Mouse (Mus musculus): ENCODE data around the gene Ankrd12. TPM values are rescaled to one million over a fixed set of nuclear protein-coding genes. Genes with fewer than 3 reads are reported as not detected.

Gene Ankrd12
- polyA plus RNA-seq, 1 experiment from 2014 or later: 16.1 TPM

- Histone ChIP-seq H3K4me1 (peaks cover 8% of the 10 kb centered on the region), H3K27me3 (replicated peaks) (no peaks in the 10 kb centered on the region), H3K9me3 (no peaks in the 10 kb centered on the region), H3K4me2 (no peak overlapping the region), H3K36me3 (peaks cover 77% of the 10 kb centered on the region), H3K9ac (no peak overlapping the region), H3K27ac (replicated peaks) (no peak overlapping the region), H3K4me3 (no peak overlapping the region)
- WGBS: 83% methylated on average over 4 of the region's 4 CpGs
- no peak for ATAC-seq (ENCODE audit: extremely low read depth, insufficient number of reproducible peaks, low FRiP score, low TSS enrichment)
Measured at GRCm38 (mm10) chr17:65927077-65927476, 149.8 kb downstream of the Ankrd12 start.

GRCm38 (mm10) chr17:65924218-65924617 is 152.7 kb downstream of the Ankrd12 start:
- 47% methylated on average over 5 of the region's 5 CpGs for WGBS
- Histone ChIP-seq H3K36me3 (peaks cover 77% of the 10 kb centered on the region), H3K9ac (no peak overlapping the region), H3K4me1 (no peaks in the 10 kb centered on the region), H3K9me3 (no peaks in the 10 kb centered on the region), H3K27me3 (replicated peaks) (no peaks in the 10 kb centered on the region), H3K4me3 (no peak overlapping the region), H3K4me2 (no peak overlapping the region), H3K27ac (replicated peaks) (no peak overlapping the region)
- ATAC-seq (ENCODE audit: extremely low read depth, insufficient number of reproducible peaks, low FRiP score, low TSS enrichment): no peak

GRCm38 (mm10) chr17:65921975-65922374 is 154.9 kb downstream of the Ankrd12 start:
- ATAC-seq (ENCODE audit: extremely low read depth, insufficient number of reproducible peaks, low FRiP score, low TSS enrichment): no peak
- H3K9me3 ChIP-seq: no peaks in the 10 kb centered on the region
- H3K4me3 ChIP-seq: no peak overlapping the region
- H3K27me3 ChIP-seq (replicated peaks): no peaks in the 10 kb centered on the region
- no peak overlapping the region for H3K9ac ChIP-seq
- peaks cover 63% of the 10 kb centered on the region for H3K36me3 ChIP-seq
- H3K4me1 ChIP-seq: no peaks in the 10 kb centered on the region
- H3K4me2 ChIP-seq: no peak overlapping the region
- 82% methylated on average over 6 of the region's 6 CpGs for WGBS
- H3K27ac ChIP-seq (replicated peaks): no peak overlapping the region

GRCm38 (mm10) chr17:65919235-65919634 is 157.7 kb downstream of the Ankrd12 start:
- Histone ChIP-seq H3K4me3 (no peak overlapping the region), H3K9ac (no peak overlapping the region), H3K27ac (replicated peaks) (no peak overlapping the region), H3K36me3 (peaks cover 38% of the 10 kb centered on the region), H3K4me1 (peaks cover 9% of the 10 kb centered on the region), H3K9me3 (no peaks in the 10 kb centered on the region), H3K4me2 (no peak overlapping the region), H3K27me3 (replicated peaks) (no peaks in the 10 kb centered on the region)
- 51% methylated on average over 3 of the region's 3 CpGs for WGBS
- ATAC-seq (ENCODE audit: extremely low read depth, insufficient number of reproducible peaks, low FRiP score, low TSS enrichment): no peak

- Histone ChIP-seq H3K4me2 (peak overlapping the region; percentile 53), H3K27me3 (replicated peaks) (no peaks in the 10 kb centered on the region), H3K27ac (replicated peaks) (peak overlapping the region; percentile 95), H3K9me3 (no peaks in the 10 kb centered on the region), H3K4me3 (no peak overlapping the region), H3K9ac (peak overlapping the region; percentile 54; the same call in 1 of the 2 replicates), H3K4me1 (peaks cover 9% of the 10 kb centered on the region), H3K36me3 (peaks cover 10% of the 10 kb centered on the region)
- peak; percentile 59 for ATAC-seq (ENCODE audit: extremely low read depth, insufficient number of reproducible peaks, low FRiP score, low TSS enrichment)
- 30% methylated on average over 8 of the region's 8 CpGs for WGBS
Measured at GRCm38 (mm10) chr17:65916135-65916668, 160.7 kb downstream of the Ankrd12 start.

Other genes with a start within 250 kb of the Ankrd12 start
- 43.9 and 46.6 TPM in 2 replicates for gene Ralbp1, start 191.3 kb downstream of the Ankrd12 start, polyA plus RNA-seq (2015; fragmentation: Nextera tagmentation; extraction: Ambion mirVana)
- gene Twsg1, start 125.9 kb downstream of the Ankrd12 start, polyA plus RNA-seq (2015; fragmentation: Nextera tagmentation; extraction: Ambion mirVana): 87.4 and 94.7 TPM in 2 replicates
- gene Ndufv2, start 24.5 kb upstream of the Ankrd12 start, polyA plus RNA-seq (2015; fragmentation: Nextera tagmentation; extraction: Ambion mirVana): 526 and 595 TPM in 2 replicates
- gene Washc1, start 34.5 kb upstream of the Ankrd12 start, polyA plus RNA-seq (2015; fragmentation: Nextera tagmentation; extraction: Ambion mirVana): 25.0 and 28.8 TPM in 2 replicates
- 12.6 and 12.7 TPM in 2 replicates for gene Ddx11, start 46.4 kb upstream of the Ankrd12 start, polyA plus RNA-seq (2015; fragmentation: Nextera tagmentation; extraction: Ambion mirVana)